Mouse (Mus musculus): ENCODE measurements at regions not wholly inside any gene's neighbourhood (a gene's known extent, or its start where the extent isn't known, plus 50 kb on each side); places are given as distances from the start of the nearest gene placed in this dataset.
A peak's percentile ranks its signal among the peaks of the same experiment; 100 is the strongest.

DNA sequence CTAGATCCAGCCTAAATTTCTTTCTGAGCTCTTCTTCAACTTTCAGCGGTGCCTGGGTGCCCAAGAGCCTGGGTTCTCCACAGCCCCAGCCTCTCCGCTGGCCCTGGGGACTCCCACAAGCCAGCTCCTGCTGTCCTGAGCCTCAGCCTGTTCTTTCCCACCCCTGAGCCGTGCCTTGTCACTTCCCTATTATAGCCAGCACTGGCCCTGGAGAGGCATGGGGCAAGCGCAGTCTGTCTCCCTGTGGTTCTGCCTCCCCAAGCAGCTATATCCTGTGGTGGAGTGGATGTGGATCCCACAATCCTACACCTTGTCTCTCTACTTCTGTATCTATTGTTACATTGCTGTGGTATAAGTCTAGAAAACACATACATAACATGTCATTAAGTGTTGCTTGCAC, 128.6 kb upstream of the Hgf start:
- DNase-seq (ENCODE audit: low spot score), result no peak

DNA sequence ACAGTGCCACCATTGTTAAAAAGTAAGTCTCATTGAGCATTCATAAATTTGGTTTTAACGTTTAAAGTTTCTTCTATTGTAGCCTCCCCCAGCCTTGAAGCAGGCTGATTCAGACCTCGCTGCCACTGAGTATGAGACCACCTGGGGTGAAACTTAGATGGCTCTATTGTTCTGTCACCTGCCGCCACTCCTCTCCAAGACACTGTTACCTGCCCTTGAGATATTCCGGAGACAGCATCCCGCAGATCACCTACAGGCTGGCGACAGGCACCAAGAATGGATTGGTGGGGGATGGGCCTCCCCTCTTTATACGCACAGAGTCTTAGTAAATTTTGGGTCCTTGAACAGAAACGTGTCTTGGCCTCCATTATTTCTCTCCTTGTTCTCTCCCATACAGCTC, 128.0 kb upstream of the Hgf start:
- DNase-seq (ENCODE audit: low spot score), result no peak

DNA sequence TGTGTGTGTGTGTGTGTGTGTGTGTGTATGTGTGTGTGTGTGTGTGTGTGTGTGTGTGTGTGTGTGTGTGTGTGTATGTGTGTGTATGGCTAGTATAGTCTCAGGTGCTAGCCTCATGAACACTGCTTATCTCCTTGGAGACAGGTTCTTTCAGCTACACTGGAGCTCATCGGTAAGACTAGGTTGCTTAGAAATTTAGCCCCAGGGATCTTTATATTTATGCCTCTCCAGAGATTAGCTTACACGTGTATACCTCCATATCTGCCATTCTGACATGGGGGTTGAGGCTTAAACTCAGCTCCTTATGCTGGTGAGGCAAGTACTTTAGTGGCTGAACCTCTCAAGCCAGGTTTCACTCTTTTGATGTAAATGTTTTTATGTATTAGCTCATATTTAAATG, 127.0 kb upstream of the Hgf start:
- no peak for DNase-seq (ENCODE audit: low spot score)

DNA sequence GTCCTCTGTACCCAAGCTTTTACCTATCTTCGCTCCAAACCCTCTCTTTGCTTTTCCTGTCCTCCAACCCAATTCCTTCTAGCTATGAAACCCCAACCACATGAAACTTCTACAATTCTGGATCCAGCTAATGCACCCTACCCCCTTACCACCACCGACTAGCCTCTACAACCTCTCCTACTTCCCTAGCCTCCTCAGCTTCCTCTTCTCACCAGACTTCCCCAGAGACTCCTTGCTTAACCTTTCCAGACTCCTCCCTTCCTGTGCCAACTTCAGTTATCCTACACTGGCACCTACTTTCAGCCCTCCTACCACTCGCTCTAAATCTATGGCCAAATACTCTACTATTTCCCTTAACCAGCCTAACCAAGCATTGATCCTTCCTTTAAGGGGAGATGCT, 118.7 kb upstream of the Hgf start:
- no peak for DNase-seq (ENCODE audit: low spot score)

DNA sequence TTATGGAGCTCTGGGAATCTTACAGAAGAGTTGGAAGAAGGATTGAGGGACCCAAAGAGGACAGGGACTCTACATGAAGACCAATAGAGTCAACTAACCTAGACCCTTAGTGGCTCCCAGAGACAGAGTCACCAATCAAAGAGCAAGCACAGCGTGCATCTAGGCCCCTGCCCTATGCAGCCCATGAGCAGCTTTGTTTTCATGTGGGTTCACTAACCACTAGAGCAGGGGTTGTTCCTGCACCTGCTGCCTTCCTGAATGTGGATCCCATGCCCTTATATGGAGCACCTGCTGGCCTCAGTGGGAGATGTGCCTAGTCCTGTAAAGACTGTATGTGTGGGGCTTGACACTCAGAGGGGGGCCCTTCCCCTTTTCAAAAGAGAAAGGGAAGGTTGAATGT, 108.2 kb upstream of the Hgf start:
- DNase-seq (ENCODE audit: low spot score), result no peak

DNA sequence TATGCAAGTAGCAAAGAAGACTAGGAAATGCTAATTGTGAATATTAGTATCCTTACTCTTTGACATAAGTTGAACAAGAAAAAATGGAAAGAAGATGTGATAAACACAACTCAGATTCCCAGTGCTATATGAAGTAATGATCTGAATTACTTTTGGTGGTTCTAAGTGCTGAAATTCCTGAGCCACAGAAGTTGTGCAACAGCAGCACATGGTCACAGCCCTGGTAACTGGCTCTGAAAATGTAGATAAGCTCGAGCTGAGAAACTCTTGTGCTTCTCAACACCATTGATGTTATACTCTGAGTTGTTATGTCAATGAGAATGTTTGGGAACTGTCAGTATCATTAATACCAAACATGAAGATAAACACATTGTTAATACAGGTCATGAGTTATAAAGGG, 106.3 kb upstream of the Hgf start:
- no peak for DNase-seq (ENCODE audit: low spot score)

DNA sequence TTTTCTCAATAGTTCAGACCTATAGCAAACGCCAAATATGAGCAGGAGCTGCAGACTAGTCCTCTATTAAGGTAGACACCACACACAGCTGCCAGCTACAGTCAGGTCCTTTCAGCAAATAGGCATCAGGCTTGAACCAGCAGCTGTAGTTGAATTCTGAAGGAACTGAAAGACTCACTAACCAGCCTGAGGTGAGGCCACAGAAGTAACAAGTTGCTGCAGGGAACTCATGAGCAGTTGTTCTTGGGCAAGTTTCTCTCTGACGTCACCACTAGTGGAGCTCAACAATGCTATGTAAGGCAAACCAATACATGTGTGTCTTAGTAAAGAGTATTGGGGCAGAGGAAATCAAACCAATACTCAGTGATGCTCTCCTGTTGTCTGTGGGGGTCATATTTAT, 91.5 kb upstream of the Hgf start:
- no peak for DNase-seq (ENCODE audit: low spot score)

DNA sequence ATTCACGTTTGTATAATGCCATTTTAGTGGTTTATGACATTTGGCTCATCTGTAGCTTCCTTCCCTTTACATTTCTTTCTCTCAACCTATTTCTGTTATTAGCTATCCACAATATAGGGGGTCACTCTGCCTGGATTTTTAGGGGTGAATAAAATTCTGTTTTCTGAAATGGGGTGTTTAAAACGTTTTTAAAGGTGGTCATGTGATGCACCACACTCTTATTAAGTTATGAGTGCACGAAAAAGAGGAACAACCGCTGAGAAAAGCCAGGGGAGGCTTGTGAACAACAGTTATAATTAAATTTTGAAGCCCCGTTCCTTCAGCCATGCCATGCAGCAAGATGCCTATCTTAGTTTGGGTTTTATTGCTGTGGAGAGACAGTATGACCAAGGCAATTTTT, 87.0 kb upstream of the Hgf start:
- DNase-seq (ENCODE audit: low spot score), result no peak

DNA sequence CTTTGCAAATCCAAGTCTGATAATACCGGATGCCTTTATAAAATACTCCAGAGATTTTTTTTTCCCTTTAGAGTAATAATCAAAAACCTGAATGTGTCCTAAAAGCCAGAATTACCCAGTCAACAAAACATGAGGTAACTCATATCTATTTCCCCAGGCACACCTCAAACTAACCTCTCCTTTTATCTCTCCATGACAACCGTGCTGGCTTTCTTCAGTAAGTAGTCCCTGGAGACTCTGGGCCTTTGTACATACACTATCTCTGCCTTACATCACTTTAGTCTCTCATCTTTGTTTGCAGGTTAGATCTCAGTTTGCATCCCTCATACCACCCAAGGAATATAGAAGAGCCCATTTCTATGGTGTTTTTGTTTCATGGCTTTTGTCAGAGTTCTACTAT, 84.7 kb upstream of the Hgf start:
- DNase-seq (ENCODE audit: low spot score), result no peak

DNA sequence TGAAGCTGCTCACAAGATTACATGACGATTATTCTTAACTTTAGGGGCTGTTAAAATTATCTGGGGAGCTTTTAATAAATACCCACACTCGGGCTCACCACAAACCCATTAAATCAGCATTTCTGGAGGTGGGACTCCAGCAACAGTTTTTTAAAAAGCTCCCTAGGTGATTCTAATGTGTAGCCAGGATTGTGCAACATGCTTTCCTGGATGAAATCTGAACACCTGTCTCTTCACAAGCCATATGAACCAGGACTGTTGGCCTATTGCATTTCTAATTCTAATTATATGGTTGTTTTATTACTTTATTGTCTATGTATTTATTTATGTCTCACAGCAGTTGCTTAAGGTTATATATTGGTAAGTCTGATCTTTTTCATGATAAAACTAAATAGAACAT, 84.1 kb upstream of the Hgf start:
- no peak for DNase-seq (ENCODE audit: low spot score)

DNA sequence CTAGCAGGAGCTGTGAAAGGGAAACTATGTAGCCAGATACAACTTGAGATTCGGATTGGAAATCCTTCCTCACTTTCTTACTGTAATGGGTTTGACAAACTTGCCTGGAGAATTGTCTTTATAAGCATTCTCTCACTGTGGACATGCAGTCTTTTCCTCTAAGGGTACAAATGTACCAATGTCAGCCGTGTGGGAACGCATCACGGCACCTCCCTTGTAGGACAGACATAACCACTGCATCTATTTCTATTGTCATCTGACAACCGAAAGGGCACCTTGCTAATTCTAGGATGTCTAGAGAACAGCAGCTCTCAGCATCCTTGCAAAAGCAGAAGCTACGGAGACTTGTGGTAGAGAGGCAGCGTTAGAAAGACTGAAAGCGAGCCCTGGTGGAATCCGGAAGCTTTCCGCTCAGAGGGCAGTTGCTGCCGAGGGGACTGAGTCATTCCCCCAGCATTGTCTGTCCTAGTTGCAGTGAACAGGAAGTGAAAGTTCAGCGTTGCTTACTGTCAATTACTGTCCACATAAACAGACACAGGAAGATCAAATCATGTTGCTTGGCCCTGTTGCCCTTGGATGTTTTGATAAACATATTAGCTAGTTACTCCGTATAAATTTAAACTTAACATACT, 83.5 kb upstream of the Hgf start:
- DNase-seq (ENCODE audit: low spot score), result peak; percentile 19

DNA sequence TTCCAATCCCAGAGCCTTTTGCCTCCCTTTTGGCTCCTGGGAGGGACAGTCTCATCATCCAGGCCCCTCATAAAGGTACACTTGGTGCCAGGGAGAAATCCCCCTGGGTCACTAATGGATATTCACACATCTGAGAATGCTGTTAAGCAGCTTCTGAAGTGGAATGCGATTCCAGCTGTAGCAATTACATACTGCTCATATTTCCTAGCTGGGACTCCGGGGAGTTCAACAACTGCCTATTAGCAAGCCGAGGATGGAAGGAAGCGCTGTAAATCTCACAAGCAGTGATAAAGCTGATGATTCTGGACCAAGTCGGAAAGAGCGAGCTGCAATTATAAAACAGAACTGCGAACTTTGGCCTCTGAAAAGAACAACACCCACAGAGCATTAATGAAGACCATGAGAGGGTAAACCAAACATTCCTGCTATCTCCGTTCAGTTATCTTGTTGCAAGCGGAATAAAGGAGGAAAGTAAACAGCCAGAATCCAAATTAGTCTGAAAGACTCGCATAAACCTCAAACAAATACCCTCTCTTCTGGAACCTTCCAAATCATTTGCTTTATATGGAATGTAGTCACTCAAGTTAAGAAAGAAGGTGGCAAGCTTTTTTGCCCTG, 82.8 kb upstream of the Hgf start:
- peak; percentile 12 for DNase-seq (ENCODE audit: low spot score)

DNA sequence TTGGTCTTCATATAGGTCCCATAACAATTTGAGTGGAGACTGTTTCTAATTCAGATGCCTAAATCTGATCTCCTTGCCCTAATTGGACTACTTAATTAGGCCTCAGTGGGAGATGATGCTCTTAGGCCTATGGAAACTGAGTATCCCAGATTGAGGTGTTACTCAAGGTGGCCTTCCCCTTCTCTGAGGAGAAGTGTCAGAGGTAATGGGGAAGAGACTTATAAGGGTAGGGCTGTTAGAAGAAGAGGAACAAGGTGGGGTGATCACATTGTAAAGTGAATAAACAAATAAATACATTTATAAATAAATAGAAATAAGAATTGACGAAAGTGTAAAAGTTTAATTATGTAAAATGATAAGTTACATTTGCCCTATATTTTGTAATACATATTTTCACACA, 65.3 kb upstream of the Hgf start:
- DNase-seq (ENCODE audit: low spot score), result no peak

DNA sequence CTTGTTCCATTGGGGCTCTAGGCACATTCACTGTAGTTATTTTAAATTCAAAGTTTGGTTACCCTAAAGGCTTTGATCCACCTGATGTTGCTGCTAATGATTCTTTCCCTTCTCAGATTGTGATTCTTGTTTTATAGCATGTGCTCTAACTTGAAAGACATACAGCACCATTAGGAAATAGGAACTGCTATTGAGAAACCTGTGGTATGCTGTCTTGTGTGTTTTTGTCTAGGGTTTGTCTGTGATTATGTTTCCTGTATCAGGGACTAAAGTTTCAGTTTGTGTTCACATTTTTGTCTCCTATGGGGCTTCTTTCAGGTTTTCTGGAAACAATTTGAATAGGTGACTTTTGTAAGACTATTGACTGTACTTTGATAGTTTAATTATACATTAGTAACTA, 63.5 kb upstream of the Hgf start:
- no peak for DNase-seq (ENCODE audit: low spot score)

DNA sequence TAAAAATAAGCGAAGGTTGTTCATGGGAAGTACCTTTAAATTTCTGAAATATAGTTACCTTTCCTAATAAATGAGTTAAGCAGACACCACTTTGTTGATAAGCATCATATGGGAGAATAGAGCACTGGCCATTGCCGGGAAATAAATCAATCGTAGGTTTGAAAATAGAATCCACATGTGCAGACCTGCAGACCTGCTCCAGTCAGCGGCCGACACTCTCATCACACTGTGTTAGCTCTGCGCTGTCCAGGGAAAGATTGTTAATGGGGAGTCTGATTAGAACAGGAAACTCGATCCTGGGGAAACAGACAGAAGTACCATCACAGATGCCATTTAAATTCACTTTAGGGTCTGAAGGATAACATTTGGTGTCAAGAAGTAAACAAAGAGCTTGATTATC, 53.4 kb upstream of the Hgf start:
- no peak for DNase-seq (ENCODE audit: low spot score)

All from testis, postnatal 14 days (tissue).